ENCODE assay signal across 8 mouse cellular contexts in the genomic region with DNA sequence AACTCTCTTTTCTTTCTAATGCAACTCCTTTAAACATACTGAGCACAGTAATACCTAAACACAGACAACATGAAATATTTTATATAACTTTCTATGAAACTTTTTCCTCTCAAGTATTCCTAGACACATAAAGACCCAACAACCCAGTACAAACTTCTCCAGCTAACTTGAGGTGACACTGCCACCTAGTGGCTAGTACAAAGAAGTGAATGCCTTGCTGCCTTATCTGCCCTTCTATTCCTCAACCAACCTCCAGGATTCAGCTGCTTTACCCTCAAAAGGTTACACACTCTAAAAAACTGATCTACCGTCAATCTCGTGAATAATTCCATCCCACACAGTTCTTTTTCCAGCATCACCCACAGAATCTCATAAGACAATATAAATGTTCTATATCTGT. TPM values are rescaled to one million over a fixed set of nuclear protein-coding genes. Genes with fewer than 3 reads are reported as not detected.
DNase-seq lines count a peak whose midpoint lies in the region; ATAC-seq and TF ChIP-seq lines count a peak whose summit lies in the region.

No protein-coding gene starts in this region.

- no peak overlapping the region for H3K9ac ChIP-seq in heart, embryonic 12.5 days

- H3K4me2 ChIP-seq in heart, embryonic 12.5 days = no peak overlapping the region

- H3K9me3 ChIP-seq in heart, embryonic 12.5 days (replicated peaks) = no peaks in the 10 kb centered on the region

- TF ChIP-seq CTCF in lung, adult 2 months (IDR thresholded peaks at IDR 0.05; ENCODE audit: insufficient read depth, low read length) = peak; percentile 61

- no peaks in the 10 kb centered on the region for H3K27me3 ChIP-seq in heart, embryonic 12.5 days (replicated peaks)

- H3K4me1 ChIP-seq in heart, embryonic 12.5 days (replicated peaks) = peaks cover 12% of the 10 kb centered on the region
- H3K4me1 ChIP-seq in lung, adult 2 months (ENCODE audit: control insufficient read depth, insufficient read depth, low read length) = peaks cover 7% of the 10 kb centered on the region

- H3K27ac ChIP-seq in heart, embryonic 12.5 days (ENCODE audit: poor library complexity, severe bottlenecking) = no peak overlapping the region

- DNase-seq in heart, adult 18-20 months = peak; percentile 42 to 52
- peak; percentile 78 for DNase-seq in CD4-positive helper T cell, adult 2 months (ENCODE audit: low read depth, low spot score)
- DNase-seq in brain, adult 2 months (ENCODE audit: low read depth, low spot score) = peak; percentile 85
- DNase-seq in lung, adult 2 months = no peak
- DNase-seq in retina, postnatal 7 days (ENCODE audit: low read depth, low spot score) = peak; percentile 41
- no peak for DNase-seq in gastrocnemius, postnatal 14 days

- H3K4me3 ChIP-seq in heart, embryonic 12.5 days = no peak overlapping the region
- H3K4me3 ChIP-seq in lung, adult 2 months (replicated peaks; ENCODE audit: extremely low read depth, low read depth, low read length) = no peak overlapping the region

- no peak for TF ChIP-seq POLR2A in lung, adult 2 months (IDR thresholded peaks at IDR 0.05; ENCODE audit: borderline replicate concordance, extremely low read depth, low read depth, low read length)

- intact Hi-C loops in gastrocnemius, postnatal 14 days (cut with DNase I; ENCODE audit: low total_unique reads) = loop anchor here (5.0 kb wide), 1 partner anchor 85 kb away; no protein-coding TSS in a partner anchor

- no peak for ATAC-seq in heart, embryonic 12.5 days (ENCODE audit: insufficient number of reproducible peaks, low FRiP score)
- peak; percentile 92 for ATAC-seq in granulocyte monocyte progenitor cell, adult 5-6 weeks (replicated peaks; ENCODE audit: poor library complexity, severe bottlenecking)

- 22% methylated on average over 2 of the region's 2 CpGs for WGBS in heart, embryonic 12.5 days
- WGBS in lung, adult 2 months = 28% methylated on average over 2 of the region's 2 CpGs

- no peaks in the 10 kb centered on the region for H3K36me3 ChIP-seq in heart, embryonic 12.5 days

RNA-seq across cellular contexts. Expression of a gene that starts 16.4 kb away (rescaled TPM):
- total RNA-seq in heart, adult 18-20 months (2021) = 100 to 1,000 TPM; 114 to 118 TPM
- 43.4 and 47.8 TPM in 2 replicates for polyA plus RNA-seq in heart, embryonic 12.5 days (2016; fragmentation: Nextera tagmentation; extraction: Ambion mirVana)
- total RNA-seq in granulocyte monocyte progenitor cell, adult 5-6 weeks (2014; fragmentation: Nextera tagmentation) = 4.3 and 10.5 TPM in 2 replicates
- 7.6 and 9.6 TPM in 2 replicates for total RNA-seq in granulocyte monocyte progenitor cell, adult 5-6 weeks (2017)
- 25.9 and 38.0 TPM in 2 replicates for polyA plus RNA-seq in lung, adult 2 months (2012; rRNA removed)
- total RNA-seq in gastrocnemius, postnatal 14 days (2021) = 10 to 100 TPM; 61.0 to 66.0 TPM

Comparison
In these comparisons a context has a peak if more than half of its experiments do, and no peak if none do; other contexts are left out.
1. DNase-seq: peak in heart, adult 18-20 months (2 of 2), CD4-positive helper T cell, adult 2 months (single experiment), brain, adult 2 months (single experiment) and retina, postnatal 7 days (single experiment); none in lung, adult 2 months (single experiment) and gastrocnemius, postnatal 14 days (single experiment).
2. RNA of a gene that starts 16.4 kb away (total RNA-seq): 114 to 118 TPM in heart, adult 18-20 months and 61.0 to 66.0 TPM in gastrocnemius, postnatal 14 days; 4.3 to 10.5 TPM in granulocyte monocyte progenitor cell, adult 5-6 weeks; every median in the first group is over 4 times any median in the second.